Mouse (Mus musculus): ENCODE results near the gene Pygm.

GRCm38 (mm10) chr19:6418233-6418879 lies 34.2 kb downstream of the Pygm start, which contains the start of gene Nrxn2:
- peak; percentile 89 for TF ChIP-seq CTCF (IDR thresholded peaks at IDR 0.05; ENCODE audit: low read depth)
- TF ChIP-seq EP300 (optimal IDR thresholded peaks at IDR 0.05) = no peak

Measured in stomach, postnatal 0 days (tissue).